Mouse (Mus musculus): ENCODE measurements at regions not wholly inside any gene's neighbourhood (a gene's known extent, or its start where the extent isn't known, plus 50 kb on each side); places are given as distances from the start of the nearest gene placed in this dataset.

GRCm38 (mm10) chr17:84129204-84129603, 58.5 kb downstream of the Zfp36l2 start:
- TF ChIP-seq CTCF (IDR thresholded peaks at IDR 0.05), result no peak
- intact Hi-C loops (cut with DNase I), result no loop called here
- Histone ChIP-seq H3K27ac (no peak overlapping the region), H3K4me3 (no peak overlapping the region)
- no peak for DNase-seq (ENCODE audit: extremely low spot score in 1 of 2, low spot score in 2 of 2)

GRCm38 (mm10) chr17:84128262-84128661, 59.5 kb downstream of the Zfp36l2 start:
- DNase-seq (ENCODE audit: extremely low spot score in 1 of 2, low spot score in 2 of 2), result no peak
- no peak overlapping the region for H3K27ac ChIP-seq
- H3K4me3 ChIP-seq, result no peak overlapping the region
- intact Hi-C loops (cut with DNase I), result no loop called here
- TF ChIP-seq CTCF (IDR thresholded peaks at IDR 0.05), result no peak

DNA sequence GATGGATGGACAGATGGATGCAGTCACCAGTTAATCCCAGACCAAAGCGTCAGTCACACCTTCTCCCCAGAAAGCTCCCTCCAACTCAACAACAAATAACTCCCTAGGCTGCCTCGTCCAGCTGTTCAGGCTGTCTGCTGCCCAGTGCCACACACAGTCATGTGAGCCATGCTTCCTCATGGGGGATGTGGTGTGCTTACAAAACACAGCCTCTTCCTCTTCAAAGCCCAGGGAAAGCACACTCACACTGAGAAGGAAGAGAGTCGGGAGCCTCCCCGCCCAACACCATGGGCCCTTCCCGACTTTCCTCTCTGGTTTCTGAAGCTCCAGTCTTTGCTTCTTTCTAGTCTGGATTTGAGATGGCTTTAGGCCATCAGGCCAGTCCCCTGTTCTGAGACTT, 61.6 kb downstream of the Zfp36l2 start:
- H3K27ac ChIP-seq, result no peak overlapping the region
- DNase-seq (ENCODE audit: extremely low spot score in 1 of 2, low spot score in 2 of 2), result no peak
- intact Hi-C loops (cut with DNase I), result no loop called here
- no peak for TF ChIP-seq CTCF (IDR thresholded peaks at IDR 0.05)
- H3K4me3 ChIP-seq, result no peak overlapping the region

DNA sequence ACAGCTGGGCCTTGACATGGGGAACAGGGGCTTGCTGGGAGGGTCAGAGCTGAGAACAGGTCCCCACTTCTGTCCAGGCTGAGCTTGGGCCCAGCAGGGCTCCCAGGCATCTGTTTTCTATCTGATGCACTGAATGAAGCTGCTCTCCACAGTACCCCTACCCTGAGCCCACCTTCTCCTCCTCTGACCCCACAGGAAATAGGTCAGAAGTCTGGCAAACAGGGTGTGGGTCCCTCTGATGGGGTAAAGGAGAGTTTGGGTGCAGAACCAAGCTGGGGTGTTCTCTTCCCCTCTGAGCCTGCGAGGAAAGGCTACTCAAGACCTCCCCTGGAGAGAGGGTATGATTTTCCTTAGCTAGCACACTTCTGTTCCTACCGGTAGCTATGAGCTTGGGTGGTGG, 64.6 kb downstream of the Zfp36l2 start:
- no peak for TF ChIP-seq CTCF (IDR thresholded peaks at IDR 0.05)
- no peak overlapping the region for H3K27ac ChIP-seq
- H3K4me3 ChIP-seq, result no peak overlapping the region
- no peak for DNase-seq (ENCODE audit: extremely low spot score in 1 of 2, low spot score in 2 of 2)
- intact Hi-C loops (cut with DNase I), result no loop called here

- intact Hi-C loops (cut with DNase I), result no loop called here
- H3K27ac ChIP-seq, result no peak overlapping the region
- no peak overlapping the region for H3K4me3 ChIP-seq
- no peak for TF ChIP-seq CTCF (IDR thresholded peaks at IDR 0.05)
- DNase-seq (ENCODE audit: extremely low spot score in 1 of 2, low spot score in 2 of 2), result no peak
These were observed 65.1 kb downstream of the Zfp36l2 start for GRCm38 (mm10) chr17:84122486-84123131.

GRCm38 (mm10) chr17:84121291-84121690, 66.5 kb downstream of the Zfp36l2 start:
- intact Hi-C loops (cut with DNase I), result no loop called here
- no peak for DNase-seq (ENCODE audit: extremely low spot score in 1 of 2, low spot score in 2 of 2)
- no peak overlapping the region for H3K27ac ChIP-seq
- TF ChIP-seq CTCF (IDR thresholded peaks at IDR 0.05), result no peak
- no peak overlapping the region for H3K4me3 ChIP-seq

GRCm38 (mm10) chr17:84119221-84120017, 68.3 kb downstream of the Zfp36l2 start:
- Histone ChIP-seq H3K4me3 (no peak overlapping the region), H3K27ac (no peak overlapping the region)
- no peak for TF ChIP-seq CTCF (IDR thresholded peaks at IDR 0.05)
- intact Hi-C loops (cut with DNase I), result loop anchor here (5.0 kb wide), 1 partner anchor 263 kb away; no protein-coding TSS in a partner anchor
- no peak for DNase-seq (ENCODE audit: extremely low spot score in 1 of 2, low spot score in 2 of 2)

GRCm38 (mm10) chr17:84118781-84119180, 69.0 kb downstream of the Zfp36l2 start:
- Histone ChIP-seq H3K4me3 (no peak overlapping the region), H3K27ac (peak overlapping the region; percentile 44; the same call in 1 of the 2 replicates)
- no peak for TF ChIP-seq CTCF (IDR thresholded peaks at IDR 0.05)
- no peak for DNase-seq (ENCODE audit: extremely low spot score in 1 of 2, low spot score in 2 of 2)
- intact Hi-C loops (cut with DNase I), result loop anchor here (5.0 kb wide), 1 partner anchor 264 kb away; no protein-coding TSS in a partner anchor

GRCm38 (mm10) chr17:84118271-84118670, 69.5 kb downstream of the Zfp36l2 start:
- Histone ChIP-seq H3K4me3 (no peak overlapping the region), H3K27ac (peak overlapping the region; percentile 44; the same call in 1 of the 2 replicates)
- intact Hi-C loops (cut with DNase I), result loop anchor here (5.0 kb wide), 1 partner anchor 264 kb away; no protein-coding TSS in a partner anchor
- no peak for DNase-seq (ENCODE audit: extremely low spot score in 1 of 2, low spot score in 2 of 2)
- no peak for TF ChIP-seq CTCF (IDR thresholded peaks at IDR 0.05)

DNA sequence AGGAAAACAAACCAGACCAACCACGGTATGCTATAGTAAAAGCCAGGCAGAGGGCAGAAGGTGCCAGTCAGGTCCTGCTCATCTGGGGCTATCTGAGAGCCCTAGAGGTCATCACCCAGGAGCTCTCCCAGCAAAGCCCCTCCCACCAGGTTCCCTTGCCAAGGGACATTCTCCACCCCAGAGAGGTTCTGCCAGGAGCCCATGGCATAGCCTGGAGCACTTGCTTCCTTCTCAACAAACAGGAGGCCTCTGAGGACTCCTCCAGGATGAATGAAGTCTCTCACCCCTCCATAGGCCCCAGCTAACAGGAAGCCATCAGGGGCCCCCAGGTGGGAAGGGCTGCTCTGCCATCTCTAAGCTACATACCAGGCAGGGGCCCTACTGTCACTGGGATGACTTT, 70.0 kb downstream of the Zfp36l2 start:
- no peak for TF ChIP-seq CTCF (IDR thresholded peaks at IDR 0.05)
- intact Hi-C loops (cut with DNase I), result loop anchor here (5.0 kb wide), 1 partner anchor 265 kb away; no protein-coding TSS in a partner anchor
- DNase-seq (ENCODE audit: extremely low spot score in 1 of 2, low spot score in 2 of 2), result no peak
- Histone ChIP-seq H3K27ac (no peak overlapping the region), H3K4me3 (no peak overlapping the region)

- TF ChIP-seq CTCF (IDR thresholded peaks at IDR 0.05), result no peak
- Histone ChIP-seq H3K27ac (no peak overlapping the region), H3K4me3 (no peak overlapping the region)
- no peak for DNase-seq (ENCODE audit: extremely low spot score in 1 of 2, low spot score in 2 of 2)
- intact Hi-C loops (cut with DNase I), result loop anchor here (5.0 kb wide), 1 partner anchor 266 kb away; no protein-coding TSS in a partner anchor
These were observed 71.1 kb downstream of the Zfp36l2 start for GRCm38 (mm10) chr17:84116340-84117279.

Data from left cerebral cortex, adult 2 months (tissue).